Mouse (Mus musculus) G1E (cell line): ENCODE measurements around the gene Rnf217.

Experiments
- CTCF ChIP-seq: IDR thresholded peaks from 2 replicates; pipeline ENCODE4 v1.5.1; 2012; ENCODE audit warnings: low read depth, low read length, inconsistent platforms, mixed read lengths
- GATA1 ChIP-seq: IDR thresholded peaks from 2 replicates; pipeline ENCODE4 v1.6.1; 2012; ENCODE audit warnings: borderline replicate concordance, low read length, inconsistent platforms, mixed read lengths
- GATA2 ChIP-seq: IDR thresholded peaks from 2 replicates; pipeline ENCODE4 v1.6.1; 2012; ENCODE audit warnings: low read depth, low read length, inconsistent platforms, borderline replicate concordance
- POLR2AphosphoS5 ChIP-seq: IDR thresholded peaks from 2 replicates; pipeline ENCODE4 v1.6.1; 2012; ENCODE audit warnings: low read depth, low read length, inconsistent platforms; ENCODE audit not compliant: insufficient replicate concordance

DNA sequence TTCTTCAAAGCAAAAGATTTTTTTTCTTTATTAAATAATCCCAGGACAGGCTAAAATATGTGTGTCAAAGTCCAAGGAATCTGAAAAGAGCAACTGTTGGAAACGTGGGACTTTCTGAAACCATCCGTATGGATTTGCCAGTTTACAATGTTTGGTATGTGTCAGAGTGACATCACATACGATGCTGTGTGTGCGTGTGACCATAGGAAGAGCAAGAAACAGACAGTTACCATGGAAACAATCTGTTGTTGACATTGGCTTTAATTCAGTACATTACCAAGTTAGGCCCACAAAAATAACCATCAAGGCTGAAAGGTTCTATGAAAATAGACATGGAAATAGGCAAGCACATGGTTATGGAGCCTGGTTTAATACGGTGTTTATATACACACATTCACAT is 107.3 kb downstream of the Rnf217 start:
- no peak for TF ChIP-seq CTCF
- no peak for TF ChIP-seq GATA1
- TF ChIP-seq GATA2: no peak
- no peak for TF ChIP-seq POLR2AphosphoS5
